Mouse (Mus musculus): ENCODE measurements at regions not wholly inside any gene's neighbourhood (a gene's known extent, or its start where the extent isn't known, plus 50 kb on each side); places are given as distances from the start of the nearest gene placed in this dataset.

DNA sequence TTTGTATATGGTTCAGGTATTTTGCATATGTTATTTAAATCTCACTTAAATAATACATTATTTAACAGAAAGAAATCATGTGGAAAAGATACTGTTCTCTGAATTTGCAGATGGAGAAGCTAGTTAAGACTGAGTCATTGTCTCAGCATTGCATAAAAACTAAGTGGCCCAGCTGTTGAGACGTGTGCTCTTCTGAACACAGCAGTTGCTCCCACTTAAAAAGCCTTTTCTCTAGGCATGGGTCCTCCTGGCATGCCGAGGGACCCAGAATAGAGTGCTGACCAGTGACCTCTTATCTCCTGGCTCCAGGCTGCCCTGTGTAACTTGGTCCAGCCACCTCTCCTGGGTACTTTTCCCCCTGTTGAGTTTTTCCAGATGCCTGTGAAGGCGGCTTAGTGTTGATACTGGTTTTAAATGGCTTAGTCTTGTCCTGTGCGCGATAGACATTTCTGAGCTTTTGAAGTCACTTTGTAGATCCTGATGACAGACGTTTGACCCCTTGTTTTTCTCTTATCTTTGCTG lies 312.2 kb downstream of the Plpp3 start:
- DNase-seq, result no peak

DNA sequence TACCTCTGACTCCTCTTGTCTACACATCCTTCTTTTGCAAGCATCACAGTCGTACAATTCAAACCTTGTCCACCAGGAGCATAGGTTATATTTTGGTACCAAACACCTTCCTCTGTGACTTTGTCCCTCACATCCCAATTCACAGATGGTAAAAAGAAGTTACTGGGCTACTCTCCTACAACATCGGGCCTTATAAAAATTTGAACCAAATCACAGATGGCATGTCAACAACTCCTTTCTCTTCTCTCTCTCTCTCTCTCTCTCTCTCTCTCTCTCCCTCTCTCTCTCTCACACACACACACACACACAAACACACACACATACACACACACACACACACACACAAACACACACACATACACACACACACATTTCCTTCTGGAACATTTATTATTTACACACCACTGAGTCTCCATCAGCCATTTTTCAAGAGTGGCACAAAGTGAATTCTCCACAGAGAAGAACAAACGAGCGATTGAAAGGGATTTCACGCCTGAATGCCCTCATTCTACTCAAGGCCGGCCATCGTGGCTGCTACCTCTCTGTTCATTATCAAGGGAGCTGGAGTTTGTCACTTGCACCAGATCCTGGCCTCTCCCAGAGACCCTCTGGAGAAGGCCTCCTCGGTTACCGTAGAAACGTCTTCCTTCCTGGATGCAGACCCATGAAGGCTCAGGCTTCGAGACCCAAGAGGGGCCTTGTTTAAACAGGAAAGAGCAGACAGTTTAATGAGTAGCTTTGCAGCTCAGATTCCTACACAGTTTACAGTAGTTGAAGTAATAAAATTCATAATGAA lies 314.7 kb upstream of the Gm12728 start:
- peak; percentile 45 to 56 for DNase-seq

- DNase-seq, result no peak
Measured at GRCm38 (mm10) chr4:105476332-105476731, 313.3 kb upstream of the Gm12728 start.

GRCm38 (mm10) chr4:105486376-105486775 lies 303.3 kb upstream of the Gm12728 start:
- DNase-seq, result peak; percentile 66 to 69

- DNase-seq, result no peak
Measured at GRCm38 (mm10) chr4:105496176-105496575, 293.5 kb upstream of the Gm12728 start.

GRCm38 (mm10) chr4:105506190-105506589 lies 283.5 kb upstream of the Gm12728 start:
- DNase-seq, result no peak

DNA sequence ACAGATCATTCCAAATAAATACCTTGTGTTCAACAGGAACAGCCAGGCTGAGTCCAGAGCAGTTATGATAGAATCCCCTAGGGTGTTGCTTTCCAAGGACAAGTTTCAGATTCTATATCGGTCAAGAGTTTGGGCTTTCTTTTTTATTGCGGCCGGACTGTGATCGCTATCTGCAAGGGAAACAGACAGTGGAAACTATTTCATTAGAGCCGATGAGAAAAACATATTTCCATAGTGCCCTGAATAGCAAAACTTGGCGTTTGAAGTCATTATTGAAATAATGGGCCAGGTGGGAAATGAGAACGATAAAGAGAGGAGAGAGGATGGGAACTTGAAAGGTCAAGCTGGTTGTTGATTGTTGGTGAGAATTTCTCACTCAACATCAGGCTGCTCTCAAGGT lies 282.4 kb upstream of the Gm12728 start:
- no peak for DNase-seq

DNA sequence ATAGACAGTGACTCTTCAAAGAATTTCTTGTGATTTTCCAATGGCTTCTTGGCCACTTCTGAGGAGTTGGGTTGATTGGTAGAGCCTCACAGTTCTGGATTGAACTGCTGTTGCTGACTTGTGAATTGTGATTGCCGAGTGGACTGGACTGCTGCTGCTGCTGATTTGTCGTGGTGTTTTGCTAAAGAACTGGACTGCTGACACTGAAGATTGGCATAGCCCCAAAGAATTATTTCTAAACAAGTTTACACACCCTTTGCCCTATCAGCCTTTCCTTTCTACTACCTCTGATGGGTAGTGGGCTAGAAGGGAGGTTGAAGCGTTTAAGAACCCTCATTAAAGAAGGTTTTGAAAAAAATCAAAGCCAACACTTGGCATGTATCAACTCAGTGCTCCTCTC lies 280.6 kb upstream of the Gm12728 start:
- no peak for DNase-seq

DNA sequence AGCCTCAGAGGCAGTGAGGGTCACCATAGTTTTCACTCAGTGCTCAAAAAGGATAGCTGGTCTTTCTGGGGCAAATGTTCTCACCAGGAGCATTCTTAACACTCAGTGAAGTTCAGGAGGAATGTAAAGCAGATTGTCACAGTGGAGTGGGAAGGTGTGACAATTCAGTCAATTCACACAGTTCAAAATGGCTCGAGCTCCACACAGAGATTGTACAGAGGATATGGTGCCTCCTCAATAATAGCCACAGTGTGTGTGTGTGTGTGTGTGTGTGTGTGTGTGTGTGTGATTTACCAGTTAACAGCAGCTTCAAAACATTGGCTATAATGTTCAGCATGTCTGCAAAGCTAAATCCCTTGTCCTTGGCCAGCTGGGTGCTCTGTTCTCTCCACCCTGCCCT lies 279.3 kb upstream of the Gm12728 start:
- no peak for DNase-seq

DNA sequence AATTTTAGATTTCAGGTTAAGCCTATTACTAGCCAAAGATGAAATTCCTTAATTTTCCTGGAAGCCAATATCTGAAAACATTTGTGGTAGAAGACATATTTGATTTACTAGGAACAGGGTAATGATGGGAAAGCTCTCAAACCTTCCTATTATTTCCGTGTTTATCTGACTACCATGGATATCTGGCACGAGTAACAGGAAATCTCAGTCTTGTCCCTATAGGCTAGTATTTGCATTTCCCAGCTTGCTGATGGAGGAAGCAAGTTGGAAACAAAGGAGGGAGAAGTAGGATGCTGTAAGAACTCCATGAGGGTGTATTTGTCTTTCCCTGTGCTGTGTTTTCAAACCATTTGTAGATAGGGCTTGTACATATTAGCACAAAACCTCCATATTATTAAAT lies 264.5 kb upstream of the Gm12728 start:
- DNase-seq, result no peak

GRCm38 (mm10) chr4:105526755-105527154 lies 262.9 kb upstream of the Gm12728 start:
- DNase-seq, result no peak

DNA sequence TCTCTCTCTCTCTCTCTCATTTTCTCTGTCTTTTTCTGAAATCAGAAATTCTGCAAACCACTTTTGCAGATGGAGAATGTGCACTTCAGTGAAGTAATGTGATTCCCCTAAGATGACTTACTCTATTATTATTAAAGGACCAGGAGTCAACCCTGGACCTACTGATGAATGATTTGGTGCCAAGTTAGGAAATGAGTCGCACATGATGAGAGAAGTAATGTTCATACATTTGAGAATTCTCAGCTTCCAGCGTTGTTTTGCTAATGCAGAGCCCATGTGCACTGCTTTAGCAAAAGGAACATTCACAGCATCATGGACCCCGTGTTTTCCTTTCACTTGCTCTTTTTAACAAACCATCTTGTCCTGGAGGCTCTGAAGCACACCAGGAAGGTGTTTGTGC lies 262.4 kb upstream of the Gm12728 start:
- no peak for DNase-seq

GRCm38 (mm10) chr4:105531651-105532425 lies 257.8 kb upstream of the Gm12728 start:
- DNase-seq, result no peak

DNA sequence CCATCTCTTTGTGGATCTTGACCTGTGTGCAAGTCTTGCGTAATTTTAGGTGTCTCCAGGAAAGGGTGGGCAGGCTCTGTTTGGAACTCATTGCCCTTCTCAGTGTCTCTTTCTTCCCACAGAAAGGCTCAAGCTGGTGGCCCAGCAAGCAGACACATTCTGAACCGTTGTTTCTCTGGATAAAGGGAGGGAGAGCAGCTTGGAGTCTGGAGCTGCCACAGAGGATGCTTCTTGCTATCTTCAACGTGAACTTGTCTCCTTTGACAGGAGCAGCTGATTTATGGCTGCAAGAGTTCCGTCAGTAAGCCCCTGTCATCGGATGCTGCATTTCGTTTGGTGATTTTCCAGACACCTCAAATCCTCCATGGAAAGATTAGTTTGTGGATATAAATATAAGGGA lies 254.2 kb upstream of the Gm12728 start:
- DNase-seq, result no peak

DNA sequence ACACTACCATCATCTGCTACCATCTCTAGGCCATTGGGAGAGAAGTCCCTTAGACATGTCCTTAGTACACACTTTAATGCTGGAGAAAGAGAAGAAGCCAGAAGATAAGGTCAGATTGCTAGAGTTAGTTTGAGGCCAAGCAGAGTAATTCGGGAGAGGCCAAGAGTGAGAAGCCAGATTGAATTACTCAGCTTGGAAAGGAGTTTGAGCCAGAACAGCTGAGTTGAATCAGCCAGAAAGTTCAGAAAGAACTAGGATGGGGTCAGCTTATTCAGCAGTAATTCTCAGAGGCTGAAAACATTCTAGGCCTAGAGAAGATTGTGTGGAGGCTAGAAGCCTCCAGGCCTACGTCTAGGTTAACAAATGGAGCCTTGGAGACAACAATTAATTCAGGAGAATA lies 244.2 kb upstream of the Gm12728 start:
- DNase-seq, result no peak

DNA sequence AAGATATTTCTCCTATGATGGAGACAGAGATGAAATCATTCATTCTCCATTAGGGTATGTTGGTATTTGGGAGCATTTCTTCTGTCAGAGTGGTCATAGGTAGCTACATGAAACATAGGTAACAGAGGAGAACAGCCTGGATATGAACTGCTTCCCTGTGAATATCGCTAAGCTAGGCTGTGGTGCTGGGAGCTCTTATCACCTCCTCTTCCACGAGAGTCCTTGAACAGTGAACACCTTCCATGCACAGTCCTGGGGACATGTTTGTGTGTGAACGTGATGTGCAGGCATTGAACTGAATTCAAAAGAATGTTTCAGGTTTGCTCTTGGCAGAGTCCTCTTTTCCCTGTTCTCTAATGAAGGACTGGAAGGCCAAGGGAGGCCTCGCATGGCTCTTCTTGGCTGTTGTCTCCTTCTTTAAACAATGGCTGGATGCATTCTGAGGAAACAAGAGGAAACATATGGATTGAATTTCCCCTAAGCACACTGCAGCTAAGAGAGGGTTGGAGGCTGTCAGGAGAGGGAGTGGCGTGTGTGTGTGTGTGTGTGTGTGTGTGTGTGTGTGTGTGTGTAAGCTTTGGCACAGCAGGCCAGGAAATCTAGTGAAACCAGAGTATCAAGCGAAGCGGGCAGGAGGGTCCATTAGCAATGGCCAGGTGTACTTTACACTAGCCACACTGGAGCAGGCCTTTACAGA lies 239.8 kb upstream of the Gm12728 start:
- no peak for DNase-seq

DNA sequence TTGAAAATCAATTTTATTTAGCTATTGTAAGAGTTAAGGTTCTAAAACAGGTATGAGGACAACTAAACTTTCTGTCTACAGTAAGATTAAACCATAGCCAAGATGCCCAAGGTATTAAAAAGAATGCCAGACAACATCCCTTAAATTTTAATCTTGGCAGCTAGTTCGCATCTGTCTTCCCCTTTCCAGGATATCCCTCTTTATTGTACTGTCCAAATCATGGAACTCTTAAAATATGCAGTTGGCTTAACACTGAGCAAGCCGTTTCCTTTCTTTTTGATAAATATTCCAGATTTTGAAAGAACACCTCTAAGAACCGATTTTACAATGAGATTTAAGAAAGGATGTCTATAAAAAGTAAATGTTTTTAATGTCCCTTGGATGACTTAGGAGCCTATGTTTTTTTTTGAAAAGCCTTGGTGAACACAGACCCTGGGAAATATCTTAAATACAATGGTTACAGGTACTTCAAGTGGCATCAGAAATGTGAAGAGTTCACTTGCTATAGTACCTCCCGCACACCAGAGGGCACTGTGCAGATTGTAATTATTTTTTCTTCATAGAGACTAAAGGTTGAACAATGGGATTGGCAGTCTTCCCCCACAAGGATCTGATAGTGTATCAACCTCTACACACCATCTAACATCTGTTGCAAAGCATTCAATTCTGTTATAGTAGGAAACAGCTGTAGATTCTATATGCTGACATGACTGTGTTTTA lies 237.5 kb upstream of the Gm12728 start:
- DNase-seq, result no peak

GRCm38 (mm10) chr4:105554994-105555393 lies 234.7 kb upstream of the Gm12728 start:
- DNase-seq, result no peak

- DNase-seq, result peak; percentile 41 to 42
Measured at GRCm38 (mm10) chr4:105555941-105556340, 233.7 kb upstream of the Gm12728 start.

GRCm38 (mm10) chr4:105557396-105557795 lies 232.3 kb upstream of the Gm12728 start:
- no peak for DNase-seq

DNA sequence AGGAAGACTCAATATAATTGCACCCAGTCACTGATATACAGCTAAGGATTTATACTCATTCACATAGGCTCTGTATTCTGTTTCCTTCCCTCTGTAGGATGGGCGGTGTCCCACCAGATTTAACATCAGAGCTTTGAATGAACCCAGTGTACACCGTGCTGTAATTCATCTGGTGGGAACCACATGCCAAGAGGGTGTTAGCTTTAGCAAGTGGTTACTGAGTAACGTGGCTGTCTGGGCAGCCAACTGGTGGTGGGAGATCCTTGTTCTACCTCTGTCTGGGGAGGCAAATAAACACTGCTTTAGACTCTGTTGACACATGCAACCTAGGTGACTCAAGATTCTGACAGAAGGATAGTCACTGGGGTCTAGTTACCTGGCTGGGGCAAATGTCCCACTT lies 229.6 kb upstream of the Gm12728 start:
- DNase-seq, result no peak

GRCm38 (mm10) chr4:105560781-105561180 lies 228.9 kb upstream of the Gm12728 start:
- no peak for DNase-seq

DNA sequence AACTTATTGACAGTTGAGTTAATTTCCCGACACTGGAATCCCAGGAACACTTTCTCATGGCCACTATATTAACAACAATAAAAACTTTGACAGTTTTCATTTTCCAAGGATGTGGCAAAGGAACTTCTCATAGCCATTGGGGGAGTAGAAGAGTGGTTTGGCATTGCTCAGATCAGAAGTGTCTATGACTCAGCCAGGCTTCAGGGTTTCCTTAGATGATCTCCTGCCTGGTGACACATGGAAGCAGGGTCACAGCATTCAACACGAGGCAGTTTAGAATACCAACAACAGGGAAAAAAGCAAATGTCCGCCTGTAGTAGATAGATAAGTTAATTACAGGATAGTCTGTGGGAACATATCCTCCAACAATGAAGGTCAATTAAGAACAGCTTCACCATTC lies 228.1 kb upstream of the Gm12728 start:
- DNase-seq, result no peak

All from cerebellum, postnatal 10 days (tissue).